15 mouse cellular contexts compared by ENCODE assay signal in genomic region chr13:30913757-30914156, GRCm38 (mm10). TPM values are rescaled to one million over a fixed set of nuclear protein-coding genes. Genes with fewer than 3 reads are reported as not detected.
"Had no signal": no experiment of that assay in that cellular context is flagged by ENCODE, and none has a peak within 500 bp of the region (broad histone marks: within the 10 kb centered on the region; RNA-seq: fewer than 3 reads in every experiment).

No protein-coding gene starts in this region.

- H3K9ac ChIP-seq: limb, embryonic 13.5 days; liver, embryonic 15.5 days; midbrain, embryonic 12.5 days; stomach, embryonic 15.5 days had no signal

- H3K27me3 ChIP-seq: limb, embryonic 13.5 days; liver, embryonic 15.5 days; megakaryocyte, embryonic 14.5 days; midbrain, embryonic 12.5 days; stomach, embryonic 15.5 days had no signal

- DNase-seq: kidney, postnatal 10 days; left cerebral cortex, postnatal 4 days; lung, adult 2 months; right cerebral cortex, postnatal 14 days; thymus, adult 2 months; thymus, postnatal 25 days had no signal

- H3K4me3 ChIP-seq: layer of hippocampus, adult 2 months; limb, embryonic 13.5 days; liver, embryonic 15.5 days; midbrain, embryonic 12.5 days; stomach, embryonic 15.5 days had no signal

- H3K36me3 ChIP-seq: stomach, embryonic 15.5 days had no signal

- H3K27ac ChIP-seq: limb, embryonic 13.5 days; liver, embryonic 15.5 days; midbrain, embryonic 12.5 days had no signal

- H3K4me1 ChIP-seq: liver, embryonic 15.5 days; midbrain, embryonic 12.5 days had no signal

- H3K4me2 ChIP-seq: limb, embryonic 13.5 days; liver, embryonic 11.5 days; liver, embryonic 15.5 days; midbrain, embryonic 12.5 days; stomach, embryonic 15.5 days had no signal

- H3K9me3 ChIP-seq: limb, embryonic 13.5 days; liver, embryonic 15.5 days; megakaryocyte, embryonic 14.5 days; midbrain, embryonic 12.5 days; stomach, embryonic 15.5 days had no signal

RNA-seq across cellular contexts. Expression of gene Hus1b, which starts 33.8 kb away (rescaled TPM):
- polyA plus RNA-seq: limb, embryonic 13.5 days; liver, embryonic 11.5 days; liver, embryonic 15.5 days; lung, postnatal 0 days; midbrain, postnatal 0 days had no signal
